Mouse (Mus musculus): Measurements from ENCODE around the gene Lenep. TPM values are rescaled to one million over a fixed set of nuclear protein-coding genes. Genes with fewer than 3 reads are reported as not detected.

Lenep gene
- polyA plus RNA-seq, 1 experiment from 2014 or later = not detected

GRCm38 (mm10) chr3:89361675-89362074 lies 40.9 kb downstream of the Lenep start, which contains the start of gene Dcst2:
TSS of gene Dcst2 (plus strand) at chr3:89361975.
- Histone ChIP-seq H3K36me3 (ENCODE audit: control insufficient read depth, insufficient read depth) (no peaks in the 10 kb centered on the region), H3K27me3 (replicated peaks; ENCODE audit: control insufficient read depth, insufficient read depth, low read length) (no peaks in the 10 kb centered on the region), H3K4me1 (replicated peaks; ENCODE audit: control insufficient read depth, insufficient read depth, low read length) (peaks cover 3% of the 10 kb centered on the region; the same call in 1 of the 2 replicates), H3K27ac (ENCODE audit: low read depth, low read length) (no peak within 1 kb of the TSS), H3K4me3 (ENCODE audit: low read depth, low read length) (no peak within 1 kb of the TSS), H3K4me2 (replicated peaks; ENCODE audit: low read depth) (no peak within 1 kb of the TSS), H3K9me3 (ENCODE audit: control insufficient read depth) (no peaks in the 10 kb centered on the region), H3K9ac (ENCODE audit: low read depth, low read length) (no peak within 1 kb of the TSS)
- ATAC-seq = no peak
- TF ChIP-seq CTCF (IDR thresholded peaks at IDR 0.05; ENCODE audit: low read depth) = no peak
- WGBS = 91% methylated on average over 7 of the region's 7 CpGs

- Histone ChIP-seq H3K36me3 (ENCODE audit: control insufficient read depth, insufficient read depth) (no peaks in the 10 kb centered on the region), H3K9ac (ENCODE audit: low read depth, low read length) (no peak overlapping the region), H3K27ac (ENCODE audit: low read depth, low read length) (no peak overlapping the region), H3K4me1 (replicated peaks; ENCODE audit: control insufficient read depth, insufficient read depth, low read length) (peaks cover under 1% of the 10 kb centered on the region; the same call in 1 of the 2 replicates), H3K4me2 (replicated peaks; ENCODE audit: low read depth) (no peak overlapping the region), H3K27me3 (replicated peaks; ENCODE audit: control insufficient read depth, insufficient read depth, low read length) (no peaks in the 10 kb centered on the region), H3K9me3 (ENCODE audit: control insufficient read depth) (no peaks in the 10 kb centered on the region), H3K4me3 (ENCODE audit: low read depth, low read length) (no peak overlapping the region)
- no peak for TF ChIP-seq CTCF (IDR thresholded peaks at IDR 0.05; ENCODE audit: low read depth)
- 66% methylated on average over 3 of the region's 3 CpGs for WGBS
- no peak for ATAC-seq
Measured at GRCm38 (mm10) chr3:89360237-89360636, 42.4 kb downstream of the Lenep start.

- no peaks in the 10 kb centered on the region for H3K27me3 ChIP-seq (replicated peaks; ENCODE audit: control insufficient read depth, insufficient read depth, low read length)
- no peak overlapping the region for H3K4me2 ChIP-seq (replicated peaks; ENCODE audit: low read depth)
- no peak for TF ChIP-seq CTCF (IDR thresholded peaks at IDR 0.05; ENCODE audit: low read depth)
- no peak overlapping the region for H3K9ac ChIP-seq (ENCODE audit: low read depth, low read length)
- no peaks in the 10 kb centered on the region for H3K9me3 ChIP-seq (ENCODE audit: control insufficient read depth)
- H3K36me3 ChIP-seq (ENCODE audit: control insufficient read depth, insufficient read depth) = no peaks in the 10 kb centered on the region
- H3K4me1 ChIP-seq (replicated peaks; ENCODE audit: control insufficient read depth, insufficient read depth, low read length) = peaks cover 3% of the 10 kb centered on the region; the same call in 1 of the 2 replicates
- 44% methylated on average over 6 of the region's 6 CpGs for WGBS
- H3K4me3 ChIP-seq (ENCODE audit: low read depth, low read length) = no peak overlapping the region
- ATAC-seq = no peak
- no peak overlapping the region; the same call in 1 of the 2 replicates for H3K27ac ChIP-seq (ENCODE audit: low read depth, low read length)
Measured at GRCm38 (mm10) chr3:89359630-89360029, 43.0 kb downstream of the Lenep start.

- H3K9me3 ChIP-seq (ENCODE audit: control insufficient read depth) = no peaks in the 10 kb centered on the region
- H3K27ac ChIP-seq (ENCODE audit: low read depth, low read length) = peak overlapping the region; percentile 97
- ATAC-seq = no peak
- no peaks in the 10 kb centered on the region for H3K36me3 ChIP-seq (ENCODE audit: control insufficient read depth, insufficient read depth)
- peaks cover 3% of the 10 kb centered on the region; the same call in 1 of the 2 replicates for H3K4me1 ChIP-seq (replicated peaks; ENCODE audit: control insufficient read depth, insufficient read depth, low read length)
- no peak overlapping the region for H3K4me2 ChIP-seq (replicated peaks; ENCODE audit: low read depth)
- H3K27me3 ChIP-seq (replicated peaks; ENCODE audit: control insufficient read depth, insufficient read depth, low read length) = no peaks in the 10 kb centered on the region
- no peak overlapping the region for H3K4me3 ChIP-seq (ENCODE audit: low read depth, low read length)
- no peak for TF ChIP-seq CTCF (IDR thresholded peaks at IDR 0.05; ENCODE audit: low read depth)
- WGBS = 63% methylated on average over 9 of the region's 9 CpGs
- H3K9ac ChIP-seq (ENCODE audit: low read depth, low read length) = no peak overlapping the region
Measured at GRCm38 (mm10) chr3:89356029-89356428, 46.6 kb downstream of the Lenep start.

GRCm38 (mm10) chr3:89355512-89355902 lies 47.1 kb downstream of the Lenep start:
- no peaks in the 10 kb centered on the region for H3K27me3 ChIP-seq (replicated peaks; ENCODE audit: control insufficient read depth, insufficient read depth, low read length)
- WGBS = 41% methylated on average over 6 of the region's 6 CpGs
- peak overlapping the region; percentile 54 for H3K4me2 ChIP-seq (replicated peaks; ENCODE audit: low read depth)
- H3K9ac ChIP-seq (ENCODE audit: low read depth, low read length) = peak overlapping the region; percentile 37; the same call in 1 of the 2 replicates
- peak; percentile 72 for ATAC-seq
- peaks cover 3% of the 10 kb centered on the region for H3K4me1 ChIP-seq (replicated peaks; ENCODE audit: control insufficient read depth, insufficient read depth, low read length)
- H3K9me3 ChIP-seq (ENCODE audit: control insufficient read depth) = no peaks in the 10 kb centered on the region
- no peak overlapping the region for H3K4me3 ChIP-seq (ENCODE audit: low read depth, low read length)
- TF ChIP-seq CTCF (IDR thresholded peaks at IDR 0.05; ENCODE audit: low read depth) = no peak
- H3K36me3 ChIP-seq (ENCODE audit: control insufficient read depth, insufficient read depth) = no peaks in the 10 kb centered on the region
- peak overlapping the region; percentile 97 for H3K27ac ChIP-seq (ENCODE audit: low read depth, low read length)

GRCm38 (mm10) chr3:89354816-89355511 lies 47.6 kb downstream of the Lenep start:
- Histone ChIP-seq H3K27me3 (replicated peaks; ENCODE audit: control insufficient read depth, insufficient read depth, low read length) (no peaks in the 10 kb centered on the region), H3K4me3 (ENCODE audit: low read depth, low read length) (no peak overlapping the region), H3K4me1 (replicated peaks; ENCODE audit: control insufficient read depth, insufficient read depth, low read length) (peaks cover 9% of the 10 kb centered on the region), H3K9me3 (ENCODE audit: control insufficient read depth) (no peaks in the 10 kb centered on the region), H3K27ac (ENCODE audit: low read depth, low read length) (peak overlapping the region; percentile 97), H3K9ac (ENCODE audit: low read depth, low read length) (peak overlapping the region; percentile 37), H3K4me2 (replicated peaks; ENCODE audit: low read depth) (peak overlapping the region; percentile 54), H3K36me3 (ENCODE audit: control insufficient read depth, insufficient read depth) (no peaks in the 10 kb centered on the region)
- peak; percentile 94 for TF ChIP-seq CTCF (IDR thresholded peaks at IDR 0.05; ENCODE audit: low read depth)
- WGBS = 15% methylated on average over 5 of the region's 5 CpGs
- ATAC-seq = peak; percentile 83

Data from intestine, postnatal 0 days (tissue).